Comparison of ENCODE assay signal across 9 mouse cellular contexts in the genomic region with DNA sequence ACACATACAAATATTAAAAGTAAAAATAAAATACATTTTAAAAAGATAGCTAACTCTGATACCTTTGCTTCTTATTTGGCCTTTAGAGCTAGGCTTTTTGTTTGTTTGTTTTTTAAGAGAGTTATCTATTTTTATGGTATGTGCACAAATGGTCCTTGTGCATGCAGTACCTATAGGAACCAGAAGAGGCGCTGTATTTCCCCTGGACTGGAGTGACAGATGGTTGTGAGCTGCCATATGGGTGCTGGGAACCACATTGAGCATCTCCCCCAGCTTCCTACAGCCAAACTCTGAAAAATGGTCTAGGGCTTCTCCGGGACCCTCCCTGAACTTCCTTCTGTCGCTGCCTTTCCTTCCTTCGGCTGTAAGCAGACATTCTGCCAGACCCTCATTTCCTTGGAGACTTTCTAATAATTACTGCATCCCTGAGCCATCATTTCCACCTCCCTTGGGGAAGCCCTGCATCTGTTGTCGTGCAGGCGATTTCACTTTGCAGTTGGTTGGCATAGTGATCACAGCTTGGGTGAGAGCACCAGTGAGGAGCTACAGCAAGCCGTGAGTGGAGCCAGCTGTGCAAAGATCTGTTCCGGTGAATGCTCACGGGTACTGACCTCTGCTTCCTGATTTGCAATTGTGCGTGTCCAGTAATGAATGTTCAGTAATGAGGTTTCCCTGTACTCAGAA. TPM values are rescaled to one million over a fixed set of nuclear protein-coding genes. Genes with fewer than 3 reads are reported as not detected.
DNase-seq lines count a peak whose midpoint lies in the region; ATAC-seq and TF ChIP-seq lines count a peak whose summit lies in the region.
"Had no signal": no experiment of that assay in that cellular context is flagged by ENCODE, and none has a peak within 500 bp of the region (broad histone marks: within the 10 kb centered on the region; RNA-seq: fewer than 3 reads in every experiment).

No protein-coding gene starts in this region.

- H3K36me3 ChIP-seq in midbrain, embryonic 11.5 days (ENCODE audit: control insufficient read depth, insufficient read depth, low read length): no peaks in the 10 kb centered on the region
- H3K36me3 ChIP-seq in midbrain, embryonic 10.5 days: no peaks in the 10 kb centered on the region
- no peaks in the 10 kb centered on the region for H3K36me3 ChIP-seq in forebrain, embryonic 15.5 days
- no peaks in the 10 kb centered on the region for H3K36me3 ChIP-seq in kidney, postnatal 0 days (ENCODE audit: insufficient read depth, low read length)
- no peaks in the 10 kb centered on the region for H3K36me3 ChIP-seq in stomach, postnatal 0 days (ENCODE audit: control insufficient read depth, insufficient read depth, low read length)
- H3K36me3 ChIP-seq in lung, postnatal 0 days (ENCODE audit: insufficient read depth, low read length): no peaks in the 10 kb centered on the region
- H3K36me3 ChIP-seq: embryonic facial prominence, embryonic 15.5 days had no signal

- no peak overlapping the region for H3K4me2 ChIP-seq in midbrain, embryonic 11.5 days
- no peak overlapping the region for H3K4me2 ChIP-seq in forebrain, embryonic 15.5 days (replicated peaks)
- no peak overlapping the region for H3K4me2 ChIP-seq in kidney, postnatal 0 days (ENCODE audit: low read length)
- no peak overlapping the region for H3K4me2 ChIP-seq in stomach, postnatal 0 days (replicated peaks; ENCODE audit: low read depth)
- no peak overlapping the region for H3K4me2 ChIP-seq in lung, postnatal 0 days (replicated peaks; ENCODE audit: low read depth, low read length)
- H3K4me2 ChIP-seq: embryonic facial prominence, embryonic 15.5 days had no signal

- no peaks in the 10 kb centered on the region for H3K4me1 ChIP-seq in midbrain, embryonic 11.5 days (ENCODE audit: control insufficient read depth, insufficient read depth, low read length)
- H3K4me1 ChIP-seq in midbrain, embryonic 10.5 days: peaks cover 20% of the 10 kb centered on the region
- H3K4me1 ChIP-seq in forebrain, embryonic 15.5 days: peaks cover 21% of the 10 kb centered on the region
- 0 out of 2 replicates have a peak, but pooled peaks cover 8% of the 10 kb centered on the region for H3K4me1 ChIP-seq in kidney, postnatal 0 days (replicated peaks; ENCODE audit: insufficient read depth, low read length)
- no peaks in the 10 kb centered on the region for H3K4me1 ChIP-seq in stomach, postnatal 0 days (replicated peaks; ENCODE audit: control insufficient read depth, insufficient read depth)
- no peaks in the 10 kb centered on the region for H3K4me1 ChIP-seq in lung, postnatal 0 days (ENCODE audit: insufficient read depth, low read depth, low read length)

- H3K9me3 ChIP-seq in midbrain, embryonic 11.5 days (ENCODE audit: control insufficient read depth, low read length): no peaks in the 10 kb centered on the region
- H3K9me3 ChIP-seq in midbrain, embryonic 10.5 days (replicated peaks): peaks cover 5% of the 10 kb centered on the region; the same call in 1 of the 2 replicates
- H3K9me3 ChIP-seq in forebrain, embryonic 15.5 days: peaks cover 2% of the 10 kb centered on the region; the same call in 1 of the 2 replicates
- no peaks in the 10 kb centered on the region for H3K9me3 ChIP-seq in kidney, postnatal 0 days (replicated peaks; ENCODE audit: low read length)
- no peaks in the 10 kb centered on the region for H3K9me3 ChIP-seq in stomach, postnatal 0 days (ENCODE audit: control insufficient read depth, low read length)
- H3K9me3 ChIP-seq in lung, postnatal 0 days (ENCODE audit: low read length): no peaks in the 10 kb centered on the region
- H3K9me3 ChIP-seq: embryonic facial prominence, embryonic 15.5 days had no signal

- ATAC-seq in midbrain, embryonic 11.5 days (ENCODE audit: low FRiP score): peak; percentile 59; the same call in 1 of the 2 replicates
- ATAC-seq in forebrain, embryonic 15.5 days (replicated peaks): peak; percentile 55; the same call in 1 of the 2 replicates
- peak; percentile 68 for ATAC-seq in kidney, postnatal 0 days (replicated peaks; ENCODE audit: low FRiP score, low read depth)
- no peak for ATAC-seq in stomach, postnatal 0 days (ENCODE audit: low FRiP score, low TSS enrichment)
- ATAC-seq in lung, postnatal 0 days: no peak

- no peak for DNase-seq in midbrain, embryonic 11.5 days (ENCODE audit: low spot score, missing footprints)
- DNase-seq in midbrain, embryonic 10.5 days (ENCODE audit: low spot score): no peak
- DNase-seq in kidney, postnatal 0 days (ENCODE audit: low spot score): peak; percentile 50
- no peak for DNase-seq in stomach, postnatal 0 days (ENCODE audit: low spot score)
- no peak for DNase-seq in lung, postnatal 0 days (ENCODE audit: low spot score)
- DNase-seq in frontal cortex, postnatal 25 days (ENCODE audit: low spot score in 2 of 2): no peak
- DNase-seq: heart, postnatal 4 days had no signal

- TF ChIP-seq EP300 in stomach, postnatal 0 days (optimal IDR thresholded peaks at IDR 0.05): no peak
- no peak for TF ChIP-seq EP300 in lung, postnatal 0 days (IDR thresholded peaks at IDR 0.05)

- no peak overlapping the region for H3K4me3 ChIP-seq in midbrain, embryonic 11.5 days (ENCODE audit: low read depth, low read length)
- H3K4me3 ChIP-seq in midbrain, embryonic 10.5 days: no peak overlapping the region
- no peak overlapping the region for H3K4me3 ChIP-seq in forebrain, embryonic 15.5 days
- H3K4me3 ChIP-seq in kidney, postnatal 0 days (replicated peaks; ENCODE audit: low read depth, low read length): no peak overlapping the region
- H3K4me3 ChIP-seq in stomach, postnatal 0 days (ENCODE audit: low read depth, low read length): no peak overlapping the region
- no peak overlapping the region for H3K4me3 ChIP-seq in lung, postnatal 0 days (ENCODE audit: low read depth, low read length)
- H3K4me3 ChIP-seq: embryonic facial prominence, embryonic 15.5 days had no signal

- TF ChIP-seq CTCF in kidney, postnatal 0 days (IDR thresholded peaks at IDR 0.05; ENCODE audit: low read depth): peak; percentile 41
- peak; percentile 28 for TF ChIP-seq CTCF in stomach, postnatal 0 days (IDR thresholded peaks at IDR 0.05; ENCODE audit: low read depth)
- TF ChIP-seq CTCF in lung, postnatal 0 days (IDR thresholded peaks at IDR 0.05): no peak

- H3K27ac ChIP-seq in midbrain, embryonic 11.5 days (ENCODE audit: low read depth, low read length): no peak overlapping the region
- H3K27ac ChIP-seq in midbrain, embryonic 10.5 days (replicated peaks): no peak overlapping the region
- H3K27ac ChIP-seq in forebrain, embryonic 15.5 days (replicated peaks): peak overlapping the region; percentile 49
- 0 out of 2 replicates have a peak overlapping the region, but pooled peaks have one; percentile 37 for H3K27ac ChIP-seq in kidney, postnatal 0 days
- no peak overlapping the region for H3K27ac ChIP-seq in stomach, postnatal 0 days (replicated peaks)
- no peak overlapping the region for H3K27ac ChIP-seq in lung, postnatal 0 days (ENCODE audit: low read length)
- H3K27ac ChIP-seq: embryonic facial prominence, embryonic 15.5 days had no signal

- H3K27me3 ChIP-seq in midbrain, embryonic 11.5 days (ENCODE audit: control insufficient read depth, insufficient read depth, low read length): no peaks in the 10 kb centered on the region
- peaks cover 19% of the 10 kb centered on the region for H3K27me3 ChIP-seq in midbrain, embryonic 10.5 days (ENCODE audit: low read depth, poor library complexity, severe bottlenecking)
- no peaks in the 10 kb centered on the region for H3K27me3 ChIP-seq in forebrain, embryonic 15.5 days
- H3K27me3 ChIP-seq in kidney, postnatal 0 days (ENCODE audit: insufficient read depth, low read length): no peaks in the 10 kb centered on the region
- H3K27me3 ChIP-seq in stomach, postnatal 0 days (ENCODE audit: control insufficient read depth, insufficient read depth, low read length): no peaks in the 10 kb centered on the region
- no peaks in the 10 kb centered on the region for H3K27me3 ChIP-seq in lung, postnatal 0 days (replicated peaks; ENCODE audit: insufficient read depth, low read length)
- H3K27me3 ChIP-seq: embryonic facial prominence, embryonic 15.5 days had no signal

- 72% methylated on average over 10 of the region's 10 CpGs for WGBS in midbrain, embryonic 11.5 days
- 78% methylated on average over 10 of the region's 10 CpGs for WGBS in midbrain, embryonic 10.5 days
- WGBS in forebrain, embryonic 15.5 days: 48% methylated on average over 10 of the region's 10 CpGs
- WGBS in kidney, postnatal 0 days: 32% methylated on average over 10 of the region's 10 CpGs
- WGBS in stomach, postnatal 0 days: 71% methylated on average over 10 of the region's 10 CpGs
- 72% methylated on average over 10 of the region's 10 CpGs for WGBS in lung, postnatal 0 days

- no peak overlapping the region for H3K9ac ChIP-seq in midbrain, embryonic 11.5 days (ENCODE audit: low read length)
- no peak overlapping the region for H3K9ac ChIP-seq in forebrain, embryonic 15.5 days (replicated peaks)
- no peak overlapping the region for H3K9ac ChIP-seq in kidney, postnatal 0 days (ENCODE audit: low read depth, low read length)
- no peak overlapping the region for H3K9ac ChIP-seq in stomach, postnatal 0 days (ENCODE audit: low read length)
- H3K9ac ChIP-seq in lung, postnatal 0 days (replicated peaks; ENCODE audit: low read depth): no peak overlapping the region
- H3K9ac ChIP-seq: embryonic facial prominence, embryonic 15.5 days had no signal

RNA-seq across cellular contexts. Expression of a gene that starts 27.2 kb away (rescaled TPM):
- 0.23 TPM in 2 replicates for polyA plus RNA-seq in midbrain, embryonic 11.5 days (2014; fragmentation: Nextera tagmentation; extraction: Ambion mirVana)
- 0.21 and 0.36 TPM in 2 replicates for polyA plus RNA-seq in midbrain, embryonic 10.5 days (2016; fragmentation: Nextera tagmentation; extraction: Ambion mirVana)
- 0.18 and 0.22 TPM in 2 replicates for polyA plus RNA-seq in forebrain, embryonic 15.5 days (2015; fragmentation: Nextera tagmentation; extraction: Ambion mirVana)
- 0.07 TPM in 1 of 2 replicates, not detected in the other for polyA plus RNA-seq in kidney, postnatal 0 days (2015; fragmentation: Nextera tagmentation; extraction: Ambion mirVana)
- polyA plus RNA-seq in stomach, postnatal 0 days (2015; fragmentation: Nextera tagmentation; extraction: Ambion mirVana): 0.01 and 0.04 TPM in 2 replicates
- polyA plus RNA-seq in lung, postnatal 0 days (2015; fragmentation: Nextera tagmentation; extraction: Ambion mirVana): not detected in 2 replicates

RNA-seq across cellular contexts. Expression of a gene that starts 42.2 kb away (rescaled TPM):
- 61.2 and 61.4 TPM in 2 replicates for polyA plus RNA-seq in midbrain, embryonic 11.5 days (2014; fragmentation: Nextera tagmentation; extraction: Ambion mirVana)
- polyA plus RNA-seq in midbrain, embryonic 10.5 days (2016; fragmentation: Nextera tagmentation; extraction: Ambion mirVana): 65.8 and 71.6 TPM in 2 replicates
- polyA plus RNA-seq in forebrain, embryonic 15.5 days (2015; fragmentation: Nextera tagmentation; extraction: Ambion mirVana): 78.0 and 82.5 TPM in 2 replicates
- polyA plus RNA-seq in kidney, postnatal 0 days (2015; fragmentation: Nextera tagmentation; extraction: Ambion mirVana): 30.8 and 31.1 TPM in 2 replicates
- 16.2 and 17.2 TPM in 2 replicates for polyA plus RNA-seq in stomach, postnatal 0 days (2015; fragmentation: Nextera tagmentation; extraction: Ambion mirVana)
- 27.8 and 30.3 TPM in 2 replicates for polyA plus RNA-seq in lung, postnatal 0 days (2015; fragmentation: Nextera tagmentation; extraction: Ambion mirVana)

Comparison
In these comparisons a context has a peak if more than half of its experiments do, and no peak if none do; other contexts are left out.
1. ATAC-seq: peak in midbrain, embryonic 11.5 days (single experiment), forebrain, embryonic 15.5 days (single experiment) and kidney, postnatal 0 days (single experiment); none in stomach, postnatal 0 days (single experiment) and lung, postnatal 0 days (single experiment).
2. H3K27ac ChIP-seq: peak in forebrain, embryonic 15.5 days (single experiment) and kidney, postnatal 0 days (single experiment); none in midbrain, embryonic 11.5 days (single experiment), midbrain, embryonic 10.5 days (single experiment), stomach, postnatal 0 days (single experiment) and lung, postnatal 0 days (single experiment).